Mouse (Mus musculus) heart, embryonic 15.5 days (tissue): ENCODE data around the gene Jarid2. TPM values are rescaled to one million over a fixed set of nuclear protein-coding genes. Genes with fewer than 3 reads are reported as not detected.
"Not testable (repeated sequence)": the region's sequence is repeated elsewhere in the genome, so short reads cannot be mapped to it uniquely, and the experiment has no call there.

Experiments used
- ATAC-seq: fragments of 200-750 bp; cut with Nextera tagmentation; replicated peaks from 2 replicates; pipeline ENCODE4 v1.8.0; 2017; ENCODE audit warnings: low read depth, moderate TSS enrichment; ENCODE audit not compliant: insufficient number of reproducible peaks, insufficient read depth, low FRiP score
- H3K27ac ChIP-seq: fragments of 300-500 bp; sonication (generic); 2 replicates; pipeline ENCODE4 v1.5.1; 2015; ENCODE audit warnings: mild to moderate bottlenecking, inconsistent platforms
- H3K27me3 ChIP-seq: fragments of 300-500 bp; sonication (generic); 2 replicates; pipeline ENCODE4 v1.6.1; 2015; ENCODE audit warnings: inconsistent platforms
- H3K36me3 ChIP-seq: fragments of 300-500 bp; sonication (generic); 2 replicates; pipeline ENCODE4 v1.6.1; 2015; ENCODE audit warnings: mild to moderate bottlenecking, inconsistent platforms
- H3K4me1 ChIP-seq: fragments of 300-500 bp; sonication (generic); replicated peaks from 2 replicates; pipeline ENCODE4 v1.6.1; 2015; ENCODE audit warnings: inconsistent platforms
- H3K4me2 ChIP-seq: fragments of 300-500 bp; sonication (generic); 2 replicates; pipeline ENCODE4 v1.6.1; 2015; ENCODE audit warnings: inconsistent platforms, mild to moderate bottlenecking, moderate library complexity
- H3K4me3 ChIP-seq: fragments of 300-500 bp; sonication (generic); 2 replicates; pipeline ENCODE4 v1.5.1; 2015; ENCODE audit warnings: mild to moderate bottlenecking, inconsistent platforms
- H3K9ac ChIP-seq: fragments of 300-500 bp; sonication (generic); 2 replicates; pipeline ENCODE4 v1.6.1; 2015; ENCODE audit warnings: mild to moderate bottlenecking, inconsistent platforms
- H3K9me3 ChIP-seq: fragments of 300-500 bp; sonication (generic); replicated peaks from 2 replicates; pipeline ENCODE4 v1.6.1; 2016; ENCODE audit warnings: inconsistent platforms
- WGBS: fragments of 180-500 bp; shearing (Covaris S2); methylation state at CpG from one replicate; pipeline ENCODE4 v1.1.7; 2015; ENCODE audit warnings: mixed read lengths; 5-methylcytosine and 5-hydroxymethylcytosine counted together
- polyA plus RNA-seq: library from polyadenylated mRNA; unstranded; fragments of >200 nt; fragmentation: Nextera tagmentation; extraction: Ambion mirVana; gene quantifications from 2 replicates; pipeline ENCODE4 v1.2.1, GENCODE M21; 2015

Gene Jarid2
- polyA plus RNA-seq, 1 experiment from 2014 or later: 19.0 TPM

DNA sequence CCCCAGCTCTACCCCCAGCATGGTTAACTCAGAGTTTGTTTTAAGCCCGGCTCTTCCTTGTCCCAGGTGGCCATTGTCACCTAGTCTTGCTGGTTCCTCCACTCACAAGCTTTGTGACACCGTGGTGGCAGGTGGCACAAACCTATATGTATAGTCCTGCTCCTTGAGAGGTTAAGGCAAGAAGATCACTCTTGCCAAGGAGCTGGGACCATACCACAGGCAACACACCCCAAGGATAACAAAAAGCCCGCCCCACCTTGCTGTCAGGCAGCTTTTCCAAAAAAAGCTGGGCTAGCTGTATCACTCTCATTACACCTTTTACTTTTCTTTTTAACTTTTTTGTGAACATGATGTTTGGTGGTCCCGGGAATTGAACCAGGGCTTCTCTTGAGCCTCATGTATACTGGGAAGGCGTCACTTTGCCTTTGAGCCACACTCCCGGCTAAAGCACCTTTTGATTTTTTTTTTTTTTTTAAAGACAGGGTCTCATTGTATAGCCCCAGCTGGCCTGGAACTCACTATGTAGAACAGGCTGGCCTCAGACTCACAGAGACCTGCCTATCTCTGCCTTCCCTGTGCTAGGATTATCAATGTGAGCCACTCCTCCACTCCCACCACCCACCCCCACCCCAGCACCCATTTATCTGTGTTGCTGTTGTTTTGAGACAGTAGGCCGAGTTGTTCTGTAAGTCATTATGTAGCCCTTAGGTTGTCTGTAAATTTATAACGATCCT lies 19.4 kb upstream of the Jarid2 start:
- no peak for ATAC-seq
- no peak overlapping the region for H3K4me3 ChIP-seq
- H3K27me3 ChIP-seq: no peaks in the 10 kb centered on the region
- no peak overlapping the region for H3K9ac ChIP-seq
- H3K9me3 ChIP-seq: no peaks in the 10 kb centered on the region
- no peaks in the 10 kb centered on the region for H3K4me1 ChIP-seq
- H3K4me2 ChIP-seq: no peak overlapping the region
- H3K27ac ChIP-seq: no peak overlapping the region
- H3K36me3 ChIP-seq: no peaks in the 10 kb centered on the region
- WGBS: 73% methylated on average over 8 of the region's 8 CpGs

- no peaks in the 10 kb centered on the region for H3K36me3 ChIP-seq
- H3K4me3 ChIP-seq: no peak overlapping the region
- no peak overlapping the region for H3K4me2 ChIP-seq
- no peak overlapping the region for H3K27ac ChIP-seq
- 56% methylated on average over 5 of the region's 5 CpGs for WGBS
- ATAC-seq: no peak
- H3K4me1 ChIP-seq: no peaks in the 10 kb centered on the region
- no peaks in the 10 kb centered on the region for H3K9me3 ChIP-seq
- H3K27me3 ChIP-seq: no peaks in the 10 kb centered on the region
- H3K9ac ChIP-seq: no peak overlapping the region
Observed at GRCm38 (mm10) chr13:44711062-44711461, 18.2 kb upstream of the Jarid2 start.

DNA sequence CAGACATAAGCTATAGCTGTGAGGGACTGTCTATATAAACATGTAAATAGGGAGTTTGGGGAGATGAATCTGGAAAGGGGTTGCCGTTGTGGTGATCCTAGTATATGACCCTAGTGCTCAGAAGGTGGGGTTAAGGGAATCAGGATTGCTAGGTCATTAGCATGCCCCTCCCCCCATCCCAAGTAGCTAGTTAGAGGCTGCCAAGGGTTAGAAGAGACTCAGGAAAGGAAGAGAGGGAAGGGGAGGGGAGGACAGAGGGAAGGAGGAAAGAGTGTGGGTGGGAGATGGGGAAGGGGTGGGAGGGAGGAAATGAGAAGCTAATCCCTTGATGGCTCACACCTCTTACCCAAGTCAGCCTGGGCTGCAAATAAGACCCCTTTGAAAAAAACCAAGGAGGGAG lies 17.4 kb upstream of the Jarid2 start:
- WGBS: 30% methylated on average over 1 of the region's 1 CpGs
- no peak for ATAC-seq
- H3K4me2 ChIP-seq: no peak overlapping the region

GRCm38 (mm10) chr13:44715187-44715885 lies 13.9 kb upstream of the Jarid2 start:
- Histone ChIP-seq H3K9ac (no peak overlapping the region), H3K9me3 (no peaks in the 10 kb centered on the region), H3K4me1 (no peaks in the 10 kb centered on the region), H3K27ac (no peak overlapping the region), H3K4me2 (no peak overlapping the region), H3K27me3 (no peaks in the 10 kb centered on the region), H3K4me3 (no peak overlapping the region), H3K36me3 (no peaks in the 10 kb centered on the region)
- ATAC-seq: no peak
- WGBS: 49% methylated on average over 10 of the region's 10 CpGs

More for the DNA sequence above, 17.4 kb upstream of the Jarid2 start:
- Histone ChIP-seq H3K4me1 (no peaks in the 10 kb centered on the region), H3K9me3 (no peaks in the 10 kb centered on the region), H3K27me3 (no peaks in the 10 kb centered on the region), H3K9ac (no peak overlapping the region), H3K36me3 (no peaks in the 10 kb centered on the region), H3K4me3 (no peak overlapping the region), H3K27ac (no peak overlapping the region)

DNA sequence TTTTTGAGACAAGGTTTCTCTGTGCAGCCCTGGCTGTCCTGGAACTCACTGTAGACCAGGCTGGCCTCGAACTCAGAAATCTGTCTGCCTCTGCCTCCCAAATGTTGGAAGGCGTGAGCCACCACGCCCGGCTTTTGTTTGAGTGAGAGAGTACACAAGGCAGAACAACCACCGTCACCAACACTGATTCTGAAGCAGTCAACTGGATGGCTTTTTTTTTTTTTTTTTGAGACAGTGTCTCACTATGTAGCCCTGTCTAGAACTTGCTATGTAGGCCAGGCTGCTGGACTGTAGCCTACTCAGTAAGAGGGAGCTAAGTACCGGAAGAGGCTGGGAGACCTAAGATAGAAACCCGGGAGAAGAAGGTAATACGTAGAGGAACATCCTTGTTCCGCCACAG lies 11.4 kb upstream of the Jarid2 start:
- Histone ChIP-seq H3K36me3 (no peaks in the 10 kb centered on the region), H3K4me2 (no peak overlapping the region), H3K9me3 (no peaks in the 10 kb centered on the region), H3K27ac (no peak overlapping the region), H3K4me1 (no peaks in the 10 kb centered on the region), H3K9ac (no peak overlapping the region), H3K27me3 (no peaks in the 10 kb centered on the region), H3K4me3 (no peak overlapping the region)
- ATAC-seq: no peak
- WGBS: 90% methylated on average over 9 of the region's 9 CpGs

- H3K36me3 ChIP-seq, ATAC-seq, H3K4me2 ChIP-seq, H3K4me1 ChIP-seq, H3K4me3 ChIP-seq, H3K9ac ChIP-seq, H3K27ac ChIP-seq, H3K9me3 ChIP-seq, H3K27me3 ChIP-seq: not testable (repeated sequence)
- 94% methylated on average over 5 of the region's 5 CpGs for WGBS
Observed at GRCm38 (mm10) chr13:44718465-44718864, 10.8 kb upstream of the Jarid2 start.

- 56% methylated on average over 1 of the region's 1 CpGs for WGBS
Observed at GRCm38 (mm10) chr13:44720094-44720493, 9.2 kb upstream of the Jarid2 start.

GRCm38 (mm10) chr13:44721891-44722547 lies 7.3 kb upstream of the Jarid2 start:
- no peaks in the 10 kb centered on the region for H3K4me1 ChIP-seq
- no peak overlapping the region for H3K4me2 ChIP-seq
- 78% methylated on average over 5 of the region's 5 CpGs for WGBS

More at GRCm38 (mm10) chr13:44720094-44720493, 9.2 kb upstream of the Jarid2 start:
- no peak for ATAC-seq
- H3K4me2 ChIP-seq: no peak overlapping the region
- H3K4me1 ChIP-seq: no peaks in the 10 kb centered on the region
- H3K9me3 ChIP-seq: no peaks in the 10 kb centered on the region
- H3K27ac ChIP-seq: no peak overlapping the region
- no peak overlapping the region for H3K9ac ChIP-seq
- H3K36me3 ChIP-seq: no peaks in the 10 kb centered on the region
- no peaks in the 10 kb centered on the region for H3K27me3 ChIP-seq
- H3K4me3 ChIP-seq: no peak overlapping the region

GRCm38 (mm10) chr13:44723522-44723921 lies 5.8 kb upstream of the Jarid2 start:
- H3K27me3 ChIP-seq, H3K9ac ChIP-seq, H3K4me1 ChIP-seq, H3K4me3 ChIP-seq, H3K9me3 ChIP-seq, H3K36me3 ChIP-seq, H3K27ac ChIP-seq, H3K4me2 ChIP-seq, ATAC-seq: not testable (repeated sequence)
- 85% methylated on average over 9 of the region's 9 CpGs for WGBS

More at GRCm38 (mm10) chr13:44721891-44722547, 7.3 kb upstream of the Jarid2 start:
- H3K4me3 ChIP-seq: no peak overlapping the region
- no peaks in the 10 kb centered on the region for H3K36me3 ChIP-seq
- ATAC-seq: no peak
- no peak overlapping the region for H3K27ac ChIP-seq
- no peak overlapping the region for H3K9ac ChIP-seq
- H3K9me3 ChIP-seq: no peaks in the 10 kb centered on the region
- H3K27me3 ChIP-seq: no peaks in the 10 kb centered on the region

DNA sequence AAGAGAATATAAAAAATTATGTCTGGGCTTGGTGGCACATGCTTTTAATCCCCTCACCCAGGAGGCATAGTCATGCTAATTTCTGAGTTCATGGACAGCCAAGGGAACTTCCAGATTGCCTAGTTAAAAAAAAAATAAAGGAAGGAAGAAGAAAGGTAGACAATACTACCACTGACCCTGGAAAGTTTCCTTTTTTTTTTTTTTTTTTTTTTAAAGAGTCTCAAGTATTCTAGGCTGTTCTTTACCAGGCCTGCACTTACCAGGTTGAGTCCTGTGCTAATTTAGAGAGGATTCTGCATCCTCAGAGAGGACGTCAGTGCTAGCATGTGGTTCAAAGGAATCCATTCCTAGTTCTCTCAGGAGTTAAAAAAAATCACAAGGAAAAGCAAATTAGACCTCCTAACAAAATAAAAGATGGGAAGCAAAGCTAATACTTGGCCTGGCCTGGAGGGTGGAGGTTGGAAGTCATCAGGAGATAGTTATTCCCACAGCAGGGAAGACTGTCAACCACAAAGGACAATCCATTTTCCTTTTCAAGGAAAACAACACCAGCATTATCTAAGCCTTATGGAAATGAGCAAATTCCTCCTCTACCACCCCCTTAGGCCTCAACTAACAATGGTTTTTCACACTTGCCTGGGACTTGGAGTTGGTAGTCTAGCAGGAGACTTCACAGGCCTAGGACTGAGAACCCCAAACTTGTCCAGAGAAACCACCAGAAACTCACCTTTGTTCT lies 961 bp upstream of the Jarid2 start:
- H3K9me3 ChIP-seq: no peaks in the 10 kb centered on the region
- H3K4me3 ChIP-seq: no peak overlapping the region
- ATAC-seq: no peak
- no peak overlapping the region for H3K9ac ChIP-seq
- H3K4me2 ChIP-seq: no peak overlapping the region
- H3K27me3 ChIP-seq: no peaks in the 10 kb centered on the region
- WGBS: 83% methylated on average over 1 of the region's 1 CpGs
- peaks cover 9% of the 10 kb centered on the region for H3K4me1 ChIP-seq
- no peak overlapping the region for H3K27ac ChIP-seq
- no peaks in the 10 kb centered on the region for H3K36me3 ChIP-seq
